Mouse (Mus musculus) E14TG2a.4 (cell line): Measurements from ENCODE around the gene Olfr914.

Source experiments
- H3K27me3 ChIP-seq: 2 replicates; pipeline ENCODE4 v1.6.1; 2014; ENCODE audit warnings: low read length, control low read depth; ENCODE audit not compliant: insufficient read depth
- H3K36me3 ChIP-seq: 2 replicates; pipeline ENCODE4 v1.6.1; 2014; ENCODE audit warnings: low read length, control low read depth; ENCODE audit not compliant: insufficient read depth
- H3K4me1 ChIP-seq: replicated peaks from 2 replicates; pipeline ENCODE4 v1.6.1; 2014; ENCODE audit warnings: low read depth, low read length, control low read depth
- H3K4me3 ChIP-seq: replicated peaks from 2 replicates; pipeline ENCODE4 v1.5.1; 2014; ENCODE audit warnings: mild to moderate bottlenecking, low read length
- H3K9me3 ChIP-seq: 2 replicates; pipeline ENCODE4 v1.6.1; 2014; ENCODE audit warnings: low read length, control low read depth
- CTCF ChIP-seq: conservative IDR thresholded peaks from 2 replicates; pipeline ENCODE4 v1.5.1; 2014; ENCODE audit warnings: low read length
- NANOG ChIP-seq: IDR thresholded peaks from 2 replicates; pipeline ENCODE4 v1.6.1; 2014; ENCODE audit warnings: borderline replicate concordance, low read length, mixed read lengths
- POU5F1 ChIP-seq: IDR thresholded peaks from 2 replicates; pipeline ENCODE4 v1.6.1; 2014; ENCODE audit warnings: low read length, borderline replicate concordance

Olfr914 gene

DNA sequence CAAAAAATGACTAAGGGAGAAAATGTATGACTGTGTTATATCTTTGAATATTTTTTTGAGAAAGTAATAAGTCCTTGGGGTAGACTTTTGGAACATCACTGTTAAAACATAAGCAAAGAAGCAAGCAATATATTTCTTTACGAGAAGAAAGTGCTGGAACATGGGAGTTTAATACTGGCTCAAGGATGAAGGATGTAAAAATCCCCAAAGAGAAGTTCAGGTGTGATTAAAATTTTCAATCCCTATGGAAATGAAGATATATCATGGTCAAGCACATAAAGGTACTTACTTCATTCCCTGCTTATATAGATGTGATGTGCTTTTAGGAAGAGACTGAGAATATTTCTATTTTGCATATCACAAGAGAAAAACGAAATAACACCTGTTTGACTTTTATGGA is at the start of gene Olfr914:
TSS of gene Olfr914 (plus strand) at position 301 of the 400 bp plus-strand sequence.
- Histone ChIP-seq H3K36me3 (no peaks in the 10 kb centered on the region), H3K4me3 (no peak within 1 kb of the TSS), H3K27me3 (no peaks in the 10 kb centered on the region), H3K4me1 (no peaks in the 10 kb centered on the region), H3K9me3 (no peaks in the 10 kb centered on the region)
- TF ChIP-seq CTCF (no peak), POU5F1 (no peak), NANOG (no peak)

DNA sequence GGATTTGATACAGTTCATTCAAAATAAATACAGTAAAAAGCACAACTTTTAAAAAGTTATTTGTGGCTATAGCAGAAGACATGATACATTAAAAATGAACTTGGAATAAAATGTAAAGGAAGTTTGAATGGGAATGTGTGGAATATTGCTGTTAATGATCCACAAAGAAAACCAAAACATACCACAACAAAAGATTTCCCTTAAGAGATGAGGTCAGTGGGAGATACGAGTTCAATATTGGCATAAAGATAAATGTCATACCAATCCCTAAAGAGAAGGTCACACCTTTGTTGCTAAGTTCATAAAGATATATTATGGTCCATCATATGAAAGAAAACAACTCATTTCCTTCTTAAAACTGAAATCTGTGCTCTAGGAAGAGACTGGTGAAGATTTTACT is 25.0 kb upstream of the Olfr914 start, which contains the start of gene Olfr912:
TSS of gene Olfr912 (plus strand) at position 301 of the 400 bp plus-strand sequence.
- no peaks in the 10 kb centered on the region for H3K4me1 ChIP-seq
- H3K4me3 ChIP-seq: no peak within 1 kb of the TSS
- no peaks in the 10 kb centered on the region for H3K27me3 ChIP-seq
- peaks cover 6% of the 10 kb centered on the region for H3K9me3 ChIP-seq
- TF ChIP-seq NANOG (no peak), CTCF (no peak), POU5F1 (no peak)
- no peaks in the 10 kb centered on the region for H3K36me3 ChIP-seq

DNA sequence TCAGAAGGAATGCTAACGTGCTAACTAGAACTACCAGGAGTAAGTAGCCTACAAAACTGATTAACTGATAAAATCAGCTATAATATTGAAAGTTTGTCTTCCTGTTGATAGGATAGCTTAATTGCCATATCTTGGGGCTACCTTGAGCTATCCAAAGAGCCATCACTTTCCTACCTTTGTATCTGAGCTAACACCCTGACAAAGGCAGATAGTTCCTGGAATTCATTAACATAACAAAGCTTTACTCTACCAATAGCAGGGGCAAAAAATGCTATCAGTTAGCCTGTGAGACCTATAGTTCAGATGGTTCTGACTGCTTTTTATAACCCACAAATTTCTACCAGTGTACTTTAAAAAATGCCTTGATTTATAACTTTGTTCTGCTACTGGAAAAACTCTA is 13.8 kb upstream of the Olfr914 start:
- no peaks in the 10 kb centered on the region for H3K36me3 ChIP-seq
- H3K4me3 ChIP-seq: no peak overlapping the region
- H3K4me1 ChIP-seq: peaks cover 13% of the 10 kb centered on the region
- peaks cover 28% of the 10 kb centered on the region for H3K9me3 ChIP-seq
- H3K27me3 ChIP-seq: no peaks in the 10 kb centered on the region
- TF ChIP-seq NANOG (peak; percentile 49; the same call in 1 of the 2 replicates), POU5F1 (0 out of 2 replicates have a peak, but pooled peaks have one; percentile 21), CTCF (no peak)

DNA sequence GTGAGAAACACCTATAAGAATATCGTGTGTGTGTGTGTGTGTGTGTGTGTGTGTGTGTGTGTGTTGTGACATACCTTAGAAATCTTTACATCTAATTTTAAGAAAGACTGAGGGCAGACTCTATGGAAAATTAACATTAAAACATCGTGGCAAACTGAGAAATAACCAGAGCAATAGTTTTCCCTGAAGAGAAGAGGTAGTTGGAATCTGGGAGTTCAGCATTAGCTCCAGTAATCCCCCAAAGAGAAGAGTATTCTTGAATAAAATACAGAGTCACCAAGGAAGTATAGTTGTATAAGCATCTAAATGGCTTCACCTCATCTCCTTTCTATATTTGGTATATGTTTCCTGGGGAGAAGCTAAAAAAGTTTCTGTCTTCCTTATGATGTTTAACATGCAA is 12.4 kb upstream of the Olfr914 start, which contains the start of gene Olfr913:
TSS of gene Olfr913 (plus strand) at position 301 of the 400 bp plus-strand sequence.
- H3K4me3 ChIP-seq: no peak within 1 kb of the TSS
- no peak for TF ChIP-seq POU5F1
- no peak for TF ChIP-seq NANOG
- no peak for TF ChIP-seq CTCF
- H3K9me3 ChIP-seq: peaks cover 22% of the 10 kb centered on the region
- no peaks in the 10 kb centered on the region for H3K27me3 ChIP-seq
- H3K36me3 ChIP-seq: no peaks in the 10 kb centered on the region
- peaks cover 13% of the 10 kb centered on the region for H3K4me1 ChIP-seq

DNA sequence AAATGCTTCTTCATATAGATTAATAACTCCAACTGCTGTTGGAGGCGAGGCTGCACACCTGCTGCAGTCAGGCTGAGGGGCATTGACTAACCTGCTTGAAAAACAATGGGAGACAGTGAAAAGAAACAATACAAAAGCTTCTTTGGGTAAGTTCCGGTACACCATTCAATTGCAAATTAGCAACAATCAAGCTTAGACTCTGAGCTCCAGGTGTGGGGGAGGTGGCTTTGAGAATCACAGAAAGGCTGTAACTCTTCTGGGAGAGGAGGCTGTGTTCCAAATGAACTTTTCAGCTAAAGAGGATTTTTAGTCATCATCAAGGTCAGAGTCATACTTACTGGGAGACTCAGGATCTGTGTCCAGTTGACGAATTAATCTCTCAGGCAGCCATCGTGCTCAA is 27.5 kb downstream of the Olfr914 start:
- Histone ChIP-seq H3K9me3 (peaks cover 67% of the 10 kb centered on the region), H3K4me1 (no peaks in the 10 kb centered on the region), H3K36me3 (no peaks in the 10 kb centered on the region), H3K27me3 (no peaks in the 10 kb centered on the region), H3K4me3 (no peak overlapping the region)
- TF ChIP-seq CTCF (no peak), NANOG (peak; percentile 38; the same call in 1 of the 2 replicates)

DNA sequence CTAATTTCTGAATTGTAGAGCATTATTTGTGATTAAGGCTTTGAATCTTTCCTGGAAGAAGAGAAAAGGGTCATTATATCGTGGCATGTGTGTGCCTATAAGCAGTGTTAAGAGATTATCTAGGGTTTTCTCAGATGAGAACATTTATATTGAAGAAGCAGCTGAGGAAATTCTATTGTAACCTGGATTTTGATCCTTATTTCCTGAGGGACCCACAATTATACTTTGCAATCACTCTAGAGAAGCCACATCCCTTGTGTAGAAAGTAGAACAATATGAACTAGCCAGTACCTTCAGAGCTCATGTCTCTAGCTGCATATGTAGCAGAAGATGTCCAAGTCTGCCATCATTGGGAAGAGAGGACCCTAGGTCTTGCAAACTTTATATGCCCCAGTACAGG is 54.9 kb downstream of the Olfr914 start, which contains the start of gene Olfr916:
TSS of gene Olfr916 (minus strand) at position 101 of the 400 bp plus-strand sequence.
- no peaks in the 10 kb centered on the region for H3K4me1 ChIP-seq
- H3K36me3 ChIP-seq: no peaks in the 10 kb centered on the region
- H3K27me3 ChIP-seq: no peaks in the 10 kb centered on the region
- H3K4me3 ChIP-seq: no peak within 1 kb of the TSS
- H3K9me3 ChIP-seq: no peaks in the 10 kb centered on the region
- no peak for TF ChIP-seq NANOG
- TF ChIP-seq POU5F1: no peak
- no peak for TF ChIP-seq CTCF
